Mouse (Mus musculus): ENCODE measurements at regions not wholly inside any gene's neighbourhood (a gene's known extent, or its start where the extent isn't known, plus 50 kb on each side); places are given as distances from the start of the nearest gene placed in this dataset.

- Histone ChIP-seq H3K27me3 (replicated peaks) (no peaks in the 10 kb centered on the region), H3K9ac (ENCODE audit: insufficient read depth, low read depth) (no peak overlapping the region), H3K4me2 (ENCODE audit: insufficient read depth, low read depth, poor library complexity, severe bottlenecking) (no peak overlapping the region), H3K4me3 (replicated peaks in 1 of 3; ENCODE audit: low read depth in 2 of 3, low read length in 2 of 3, poor library complexity in 1 of 3) (no peak overlapping the region), H3K79me2 (replicated peaks; ENCODE audit: control insufficient read depth, extremely low read depth, insufficient read depth, poor library complexity, severe bottlenecking) (no peaks in the 10 kb centered on the region), H3K36me3 (replicated peaks in 1 of 2; ENCODE audit: control insufficient read depth in 1 of 2, insufficient read depth in 1 of 2, low read length in 1 of 2) (no peaks in the 10 kb centered on the region), H3K27ac (ENCODE audit: insufficient read depth, low read depth) (no peak overlapping the region), H3K9me3 (replicated peaks; ENCODE audit: low read length) (no peaks in the 10 kb centered on the region), H3K4me1 (ENCODE audit: control insufficient read depth in 1 of 2, insufficient read depth in 2 of 2) (peaks cover 0 to 26% of the 10 kb centered on the region in 2 experiments; a peak in 2 of 4 replicates)
- TF ChIP-seq MXI1 (IDR thresholded peaks at IDR 0.05; ENCODE audit: low read depth, low read length): no peak
- TF ChIP-seq KAT2A (IDR thresholded peaks at IDR 0.05; ENCODE audit: insufficient replicate concordance, low read length): no peak
- TF ChIP-seq MAX (IDR thresholded peaks at IDR 0.05; ENCODE audit: low read length): no peak
- TF ChIP-seq SIN3A (IDR thresholded peaks at IDR 0.05; ENCODE audit: low read length): no peak
- TF ChIP-seq ZKSCAN1 (IDR thresholded peaks at IDR 0.05; ENCODE audit: borderline replicate concordance, low read depth, low read length): no peak
- TF ChIP-seq ELF1 (IDR thresholded peaks at IDR 0.05; ENCODE audit: low read depth, low read length): no peak
- TF ChIP-seq RCOR1 (conservative IDR thresholded peaks at IDR 0.05; ENCODE audit: low read depth, low read length): no peak
- no peak for TF ChIP-seq ZC3H11A (IDR thresholded peaks at IDR 0.05; ENCODE audit: low read depth, low read length)
- no peak for TF ChIP-seq USF2 (conservative IDR thresholded peaks at IDR 0.05; ENCODE audit: low read depth, low read length)
- no peak for TF ChIP-seq NELFE (IDR thresholded peaks at IDR 0.05; ENCODE audit: low read depth, low read length)
- TF ChIP-seq MAFK (IDR thresholded peaks at IDR 0.05; ENCODE audit: insufficient replicate concordance, low read length): no peak
- no peak for DNase-seq (ENCODE audit: extremely low read depth)
- dilution Hi-C loops (cut with MboI; ENCODE audit: extremely low pct_ligation_motif_present, extremely low pct_unique_long_range_greater_than_20kb, low sequenced_read_pairs) (no loop called here), in situ Hi-C loops (cut with MboI; ENCODE audit: low pct_ligation_motif_present, low pct_unique_long_range_greater_than_20kb, low sequenced_read_pairs) (loop anchor here (25.0 kb wide), 1 partner anchor 199 kb away; no protein-coding TSS in a partner anchor)
Observed at GRCm38 (mm10) chr4:12563016-12563415, 391.2 kb upstream of the Fam92a start.

- DNase-seq (ENCODE audit: extremely low read depth): no peak
- H3K27ac ChIP-seq (ENCODE audit: insufficient read depth, low read depth): no peak overlapping the region
- no peaks in the 10 kb centered on the region for H3K9me3 ChIP-seq (replicated peaks; ENCODE audit: low read length)
- no peaks in the 10 kb centered on the region for H3K36me3 ChIP-seq (replicated peaks in 1 of 2; ENCODE audit: control insufficient read depth in 1 of 2, insufficient read depth in 1 of 2, low read length in 1 of 2)
- no peaks in the 10 kb centered on the region for H3K27me3 ChIP-seq (replicated peaks)
- peaks cover 4 to 37% of the 10 kb centered on the region in 2 experiments; a peak in 3 of 4 replicates for H3K4me1 ChIP-seq (ENCODE audit: control insufficient read depth in 1 of 2, insufficient read depth in 2 of 2)
- dilution Hi-C loops (cut with MboI; ENCODE audit: extremely low pct_ligation_motif_present, extremely low pct_unique_long_range_greater_than_20kb, low sequenced_read_pairs) (no loop called here), in situ Hi-C loops (cut with MboI; ENCODE audit: low pct_ligation_motif_present, low pct_unique_long_range_greater_than_20kb, low sequenced_read_pairs) (loop anchor here (25.0 kb wide), 1 partner anchor 202 kb away; no protein-coding TSS in a partner anchor)
- TF ChIP-seq POLR2A (IDR thresholded peaks at IDR 0.05; ENCODE audit: low read depth, low read length) (no peak), MAFK (IDR thresholded peaks at IDR 0.05; ENCODE audit: insufficient replicate concordance, low read length) (no peak), ZC3H11A (IDR thresholded peaks at IDR 0.05; ENCODE audit: low read depth, low read length) (no peak), CHD2 (IDR thresholded peaks at IDR 0.05; ENCODE audit: low read length) (no peak), ETS1 (conservative IDR thresholded peaks at IDR 0.05; ENCODE audit: low read depth, low read length) (no peak), NRF1 (IDR thresholded peaks at IDR 0.05; ENCODE audit: low read depth, low read length) (no peak), USF1 (IDR thresholded peaks at IDR 0.05; ENCODE audit: low read depth, low read length) (no peak), HCFC1 (IDR thresholded peaks at IDR 0.05; ENCODE audit: low read depth, low read length) (no peak), JUND (conservative IDR thresholded peaks at IDR 0.05; ENCODE audit: low read depth, low read length) (no peak), E2F4 (IDR thresholded peaks at IDR 0.05; ENCODE audit: insufficient replicate concordance, low read depth, low read length) (no peak), CHD1 (IDR thresholded peaks at IDR 0.05; ENCODE audit: low read depth, low read length) (no peak), SIN3A (IDR thresholded peaks at IDR 0.05; ENCODE audit: low read length) (no peak), MYC (IDR thresholded peaks at IDR 0.05; ENCODE audit: low read depth, low read length) (no peak), MAZ (IDR thresholded peaks at IDR 0.05; ENCODE audit: low read depth, low read length) (no peak), SMC3 (IDR thresholded peaks at IDR 0.05; ENCODE audit: low read depth, low read length) (no peak), POLR2AphosphoS2 (IDR thresholded peaks at IDR 0.05; ENCODE audit: low read depth, low read length) (no peak), BHLHE40 (IDR thresholded peaks at IDR 0.05; ENCODE audit: low read depth, low read length) (no peak), EP300 (IDR thresholded peaks at IDR 0.05; ENCODE audit: low read length) (no peak), JUN (IDR thresholded peaks at IDR 0.05; ENCODE audit: insufficient read depth, low read depth, low read length) (no peak), CTCF (conservative IDR thresholded peaks at IDR 0.05 in 1 of 2, IDR thresholded peaks at IDR 0.05 in 1 of 2; ENCODE audit: low read depth in 2 of 2, low read length in 2 of 2) (no peak)
- H3K79me2 ChIP-seq (replicated peaks; ENCODE audit: control insufficient read depth, extremely low read depth, insufficient read depth, poor library complexity, severe bottlenecking): no peaks in the 10 kb centered on the region
- H3K4me2 ChIP-seq (ENCODE audit: insufficient read depth, low read depth, poor library complexity, severe bottlenecking): no peak overlapping the region
- no peak overlapping the region for H3K9ac ChIP-seq (ENCODE audit: insufficient read depth, low read depth)
- H3K4me3 ChIP-seq (replicated peaks in 1 of 3; ENCODE audit: low read depth in 2 of 3, low read length in 2 of 3, poor library complexity in 1 of 3): no peak overlapping the region
Observed at GRCm38 (mm10) chr4:12560546-12560945, 388.7 kb upstream of the Fam92a start.
